Comparison of ENCODE assay signal across 28 mouse cellular contexts in the genomic region with DNA sequence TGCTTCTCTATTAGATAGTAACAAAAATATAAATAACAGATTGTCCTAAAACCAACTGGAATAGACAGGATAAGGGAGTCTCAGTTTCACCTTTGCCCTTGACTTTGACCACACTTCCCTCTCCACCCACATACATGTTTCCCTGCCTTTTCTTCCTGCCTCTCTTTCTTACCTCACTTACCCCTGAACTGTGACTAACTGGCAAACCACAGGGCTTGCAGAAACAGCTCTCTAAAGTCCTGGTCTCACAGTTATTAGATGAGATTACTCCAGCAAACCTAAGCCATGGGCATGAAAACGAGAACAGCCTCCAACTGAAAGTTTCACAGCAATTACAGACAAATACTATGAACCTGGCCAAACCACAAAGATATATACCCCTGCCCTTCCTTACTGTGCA.
A peak's percentile ranks its signal among the peaks of the same experiment; 100 is the strongest.
DNase-seq lines count a peak whose midpoint lies in the region; ATAC-seq and TF ChIP-seq lines count a peak whose summit lies in the region.
"Had no signal": no experiment of that assay in that cellular context is flagged by ENCODE, and none has a peak within 500 bp of the region (broad histone marks: within the 10 kb centered on the region; RNA-seq: fewer than 3 reads in every experiment).

No protein-coding gene starts in this region.

- no peaks in the 10 kb centered on the region for H3K36me3 ChIP-seq in forebrain, embryonic 11.5 days (ENCODE audit: control insufficient read depth, insufficient read depth, low read length)
- H3K36me3 ChIP-seq: embryonic facial prominence, embryonic 12.5 days; embryonic facial prominence, embryonic 15.5 days; forebrain, embryonic 12.5 days; forebrain, embryonic 15.5 days; heart, embryonic 10.5 days; heart, embryonic 13.5 days; hindbrain, embryonic 12.5 days; hindbrain, embryonic 15.5 days had no signal

- WGBS in forebrain, embryonic 11.5 days = 76% methylated on average over 1 of the region's 1 CpGs

- peak overlapping the region; percentile 83 for H3K27ac ChIP-seq in embryonic fibroblast, embryonic 13.5 days (ENCODE audit: insufficient read depth, low read length)
- H3K27ac ChIP-seq in forebrain, embryonic 11.5 days (ENCODE audit: low read depth, low read length) = no peak overlapping the region
- H3K27ac ChIP-seq: embryonic facial prominence, embryonic 12.5 days; embryonic facial prominence, embryonic 15.5 days; forebrain, embryonic 12.5 days; forebrain, embryonic 15.5 days; heart, adult 2 months; heart, embryonic 10.5 days; heart, embryonic 13.5 days; hindbrain, embryonic 12.5 days; hindbrain, embryonic 15.5 days had no signal

- DNase-seq in 3T3-L1 (ENCODE audit: low read depth, low spot score) (peak; percentile 81), NIH3T3 (ENCODE audit: low read depth) (peak; percentile 38)
- no peak for DNase-seq in left cerebral cortex, adult 18-20 months (ENCODE audit: low spot score in 2 of 2)
- no peak for DNase-seq in forebrain, embryonic 11.5 days (ENCODE audit: low spot score)
- no peak for DNase-seq in adrenal gland, postnatal 10 days
- no peak for DNase-seq in kidney, adult 9 months
- DNase-seq: adrenal gland, adult 2 months; adrenal gland, postnatal 36 days; cerebellum, adult 18-20 months; cerebellum, adult 9-10 months; cerebellum, postnatal 14 days; gastrocnemius, postnatal 25 days; heart, adult 2 months; heart, postnatal 14 days; heart, postnatal 4 days had no signal

- no peaks in the 10 kb centered on the region for H3K9me3 ChIP-seq in forebrain, embryonic 11.5 days (ENCODE audit: control insufficient read depth, low read length)
- H3K9me3 ChIP-seq: embryonic facial prominence, embryonic 12.5 days; embryonic facial prominence, embryonic 15.5 days; heart, embryonic 10.5 days; hindbrain, embryonic 12.5 days; hindbrain, embryonic 15.5 days had no signal

- no peaks in the 10 kb centered on the region for H3K27me3 ChIP-seq in forebrain, embryonic 11.5 days (ENCODE audit: control insufficient read depth, insufficient read depth, low read length)
- H3K27me3 ChIP-seq: embryonic facial prominence, embryonic 12.5 days; embryonic facial prominence, embryonic 15.5 days; forebrain, embryonic 12.5 days; forebrain, embryonic 15.5 days; heart, embryonic 13.5 days; hindbrain, embryonic 12.5 days; hindbrain, embryonic 15.5 days; Patski had no signal

- no peak for TF ChIP-seq CTCF in embryonic fibroblast, embryonic 13.5 days (IDR thresholded peaks at IDR 0.05; ENCODE audit: borderline replicate concordance, insufficient read depth, low read length)

- H3K4me2 ChIP-seq in forebrain, embryonic 11.5 days (ENCODE audit: low read depth, low read length, severe bottlenecking) = no peak overlapping the region
- H3K4me2 ChIP-seq: embryonic facial prominence, embryonic 12.5 days; embryonic facial prominence, embryonic 15.5 days; forebrain, embryonic 12.5 days; forebrain, embryonic 15.5 days; heart, embryonic 13.5 days; hindbrain, embryonic 12.5 days; hindbrain, embryonic 15.5 days had no signal

- 0 out of 2 replicates have a peak, but pooled peaks cover 3% of the 10 kb centered on the region for H3K4me1 ChIP-seq in embryonic fibroblast, embryonic 13.5 days (ENCODE audit: control insufficient read depth, insufficient read depth, low read length)
- no peaks in the 10 kb centered on the region for H3K4me1 ChIP-seq in forebrain, embryonic 11.5 days (replicated peaks; ENCODE audit: control insufficient read depth, insufficient read depth, low read length)
- H3K4me1 ChIP-seq: forebrain, embryonic 15.5 days; heart, embryonic 10.5 days; heart, embryonic 13.5 days had no signal

- no peak for TF ChIP-seq POLR2A in embryonic fibroblast, embryonic 13.5 days (IDR thresholded peaks at IDR 0.05; ENCODE audit: low read depth, low read length)

- H3K4me3 ChIP-seq in embryonic fibroblast, embryonic 13.5 days (ENCODE audit: insufficient read depth, low read length) = no peak overlapping the region
- no peak overlapping the region for H3K4me3 ChIP-seq in forebrain, embryonic 11.5 days (ENCODE audit: low read depth, low read length)
- H3K4me3 ChIP-seq: embryonic facial prominence, embryonic 12.5 days; embryonic facial prominence, embryonic 15.5 days; erythroblast, embryonic 14.5 days; forebrain, embryonic 12.5 days; forebrain, embryonic 15.5 days; heart, adult 2 months; heart, embryonic 10.5 days; heart, embryonic 13.5 days; hindbrain, embryonic 12.5 days; hindbrain, embryonic 15.5 days had no signal

- peak; percentile 70 for ATAC-seq in granulocyte monocyte progenitor cell, adult 5-6 weeks (replicated peaks; ENCODE audit: poor library complexity, severe bottlenecking)
- ATAC-seq in forebrain, embryonic 11.5 days (replicated peaks; ENCODE audit: low FRiP score) = no peak
- ATAC-seq: forebrain, embryonic 15.5 days; intestine, postnatal 0 days; Patski had no signal

- H3K9ac ChIP-seq in forebrain, embryonic 11.5 days (ENCODE audit: low read length) = no peak overlapping the region
- H3K9ac ChIP-seq: embryonic facial prominence, embryonic 12.5 days; embryonic facial prominence, embryonic 15.5 days; forebrain, embryonic 12.5 days; forebrain, embryonic 15.5 days; heart, embryonic 13.5 days; hindbrain, embryonic 12.5 days; hindbrain, embryonic 15.5 days had no signal

Comparison
In these comparisons a context has a peak if more than half of its experiments do, and no peak if none do; other contexts are left out.
1. DNase-seq: peak in 3T3-L1 (single experiment) and NIH3T3 (single experiment); none in left cerebral cortex, adult 18-20 months (0 of 2), forebrain, embryonic 11.5 days (single experiment), adrenal gland, postnatal 10 days (single experiment) and kidney, adult 9 months (single experiment).